Mouse (Mus musculus) olfactory bulb, adult 2 months (tissue): ENCODE results near the gene Pithd1.

Experiments
- CTCF ChIP-seq: fragments of 200-500 bp; IDR thresholded peaks from 2 replicates; pipeline ENCODE4 v1.5.1; 2012; ENCODE audit warnings: low read depth, mild to moderate bottlenecking, low read length, moderate library complexity; ENCODE audit not compliant: insufficient read depth
- POLR2A ChIP-seq: fragments of 200-500 bp; IDR thresholded peaks from 2 replicates; pipeline ENCODE4 v1.6.1; 2012; ENCODE audit warnings: mild to moderate bottlenecking, low read depth, low read length, moderate library complexity; ENCODE audit not compliant: insufficient read depth

DNA sequence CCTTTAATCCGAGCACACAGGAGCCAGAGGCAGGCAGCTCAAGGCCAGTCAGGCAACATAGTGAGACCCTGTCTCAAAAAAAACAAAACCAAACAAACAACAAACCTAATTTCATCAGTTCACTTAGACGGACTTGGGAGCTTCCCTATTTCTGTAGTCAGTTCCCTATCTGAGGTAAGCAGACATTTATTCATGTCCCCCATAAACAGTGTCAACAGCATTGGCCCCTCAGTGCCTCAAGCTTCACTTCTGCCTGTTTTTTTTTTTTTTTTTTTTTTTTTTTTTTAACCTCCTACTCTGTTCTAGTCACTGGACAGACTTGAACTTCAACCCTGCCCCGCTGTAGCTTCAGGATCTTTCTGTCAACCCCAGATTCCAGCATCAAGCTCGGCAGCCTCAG, 48.0 kb upstream of the Pithd1 start:
- TF ChIP-seq POLR2A, result no peak
- no peak for TF ChIP-seq CTCF
